In the genomic region with DNA sequence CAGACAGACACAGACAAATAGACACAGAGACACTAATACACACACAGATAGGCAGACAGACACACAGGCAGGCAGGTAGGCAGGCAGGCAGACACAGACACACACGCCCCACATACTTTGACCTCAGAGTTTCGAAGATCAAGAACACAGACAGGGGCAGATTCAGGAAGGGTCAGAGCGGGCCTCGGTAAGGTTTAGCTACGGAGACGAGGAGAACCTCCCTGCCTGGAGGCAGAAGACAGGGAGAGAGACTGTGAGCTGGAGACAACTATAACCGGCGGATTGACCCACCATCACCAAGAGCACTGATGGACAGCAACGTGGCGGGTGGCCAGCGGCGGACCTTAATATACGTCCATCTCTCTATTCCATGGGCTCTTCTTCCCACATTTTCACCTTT, we compare ENCODE assay signal across 8 mouse cellular contexts. TPM values are rescaled to one million over a fixed set of nuclear protein-coding genes. Genes with fewer than 3 reads are reported as not detected.
DNase-seq lines count a peak whose midpoint lies in the region; ATAC-seq lines count a peak whose summit lies in the region.

No protein-coding gene starts in this region.

- peak; percentile 25 for ATAC-seq in hindbrain, embryonic 16.5 days

- H3K4me3 ChIP-seq in hindbrain, embryonic 16.5 days (ENCODE audit: low read length) = peak overlapping the region; percentile 45
- peak overlapping the region; percentile 57 for H3K4me3 ChIP-seq in midbrain, embryonic 10.5 days

- 6% methylated on average over 13 of the region's 13 CpGs for WGBS in hindbrain, embryonic 16.5 days
- WGBS in midbrain, embryonic 10.5 days = 1% methylated on average over 13 of the region's 13 CpGs

- H3K36me3 ChIP-seq in hindbrain, embryonic 16.5 days (ENCODE audit: control insufficient read depth, insufficient read depth, low read length) = no peaks in the 10 kb centered on the region
- peaks cover 4% of the 10 kb centered on the region; the same call in 1 of the 2 replicates for H3K36me3 ChIP-seq in midbrain, embryonic 10.5 days

- peak overlapping the region; percentile 56 for H3K9ac ChIP-seq in hindbrain, embryonic 16.5 days (ENCODE audit: low read depth, low read length)

- peaks cover 10% of the 10 kb centered on the region for H3K27me3 ChIP-seq in hindbrain, embryonic 16.5 days (replicated peaks; ENCODE audit: control insufficient read depth, insufficient read depth, low read length)
- H3K27me3 ChIP-seq in midbrain, embryonic 10.5 days (ENCODE audit: low read depth, poor library complexity, severe bottlenecking) = peaks cover 60% of the 10 kb centered on the region

- peak; percentile 46 for DNase-seq in embryo, embryonic 10 days (ENCODE audit: low spot score)
- no peak for DNase-seq in embryo, embryonic 9.5 days (ENCODE audit: extremely low spot score)
- DNase-seq in embryo, embryonic 10.5 days (ENCODE audit: low spot score) = peak; percentile 61
- peak; percentile 60 for DNase-seq in midbrain, embryonic 10.5 days (ENCODE audit: low spot score)
- no peak for DNase-seq in urinary bladder, adult 18-20 months (ENCODE audit: low spot score in 2 of 2)
- DNase-seq in ovary, adult 18-20 months (ENCODE audit: low spot score) = no peak
- no peak for DNase-seq in spleen, postnatal 36 days (ENCODE audit: low spot score in 2 of 2)

- peaks cover 31% of the 10 kb centered on the region for H3K4me1 ChIP-seq in hindbrain, embryonic 16.5 days (ENCODE audit: control insufficient read depth, insufficient read depth, low read depth, low read length)
- peaks cover 58% of the 10 kb centered on the region for H3K4me1 ChIP-seq in midbrain, embryonic 10.5 days

- H3K9me3 ChIP-seq in hindbrain, embryonic 16.5 days (ENCODE audit: control insufficient read depth, low read length) = no peaks in the 10 kb centered on the region
- peaks cover 5% of the 10 kb centered on the region; the same call in 1 of the 2 replicates for H3K9me3 ChIP-seq in midbrain, embryonic 10.5 days (replicated peaks)

- peak overlapping the region; percentile 92 for H3K4me2 ChIP-seq in hindbrain, embryonic 16.5 days (ENCODE audit: low read length)

- no peak overlapping the region for H3K27ac ChIP-seq in hindbrain, embryonic 16.5 days (ENCODE audit: low read depth, low read length)
- peak overlapping the region; percentile 91 for H3K27ac ChIP-seq in midbrain, embryonic 10.5 days (replicated peaks)

RNA-seq across cellular contexts. Expression of a gene that starts 50.1 kb away (rescaled TPM):
- polyA plus RNA-seq in hindbrain, embryonic 16.5 days (2015; fragmentation: Nextera tagmentation; extraction: Ambion mirVana) = 27.4 and 31.8 TPM in 2 replicates
- 21.8 and 25.5 TPM in 2 replicates for polyA plus RNA-seq in midbrain, embryonic 10.5 days (2016; fragmentation: Nextera tagmentation; extraction: Ambion mirVana)

Comparison
In these comparisons a context has a peak if more than half of its experiments do, and no peak if none do; other contexts are left out.
1. DNase-seq: peak in embryo, embryonic 10 days (single experiment), embryo, embryonic 10.5 days (single experiment) and midbrain, embryonic 10.5 days (single experiment); none in embryo, embryonic 9.5 days (single experiment), urinary bladder, adult 18-20 months (0 of 2), ovary, adult 18-20 months (single experiment) and spleen, postnatal 36 days (0 of 2).